Comparison of ENCODE assay signal across 11 mouse cellular contexts in the genomic region with DNA sequence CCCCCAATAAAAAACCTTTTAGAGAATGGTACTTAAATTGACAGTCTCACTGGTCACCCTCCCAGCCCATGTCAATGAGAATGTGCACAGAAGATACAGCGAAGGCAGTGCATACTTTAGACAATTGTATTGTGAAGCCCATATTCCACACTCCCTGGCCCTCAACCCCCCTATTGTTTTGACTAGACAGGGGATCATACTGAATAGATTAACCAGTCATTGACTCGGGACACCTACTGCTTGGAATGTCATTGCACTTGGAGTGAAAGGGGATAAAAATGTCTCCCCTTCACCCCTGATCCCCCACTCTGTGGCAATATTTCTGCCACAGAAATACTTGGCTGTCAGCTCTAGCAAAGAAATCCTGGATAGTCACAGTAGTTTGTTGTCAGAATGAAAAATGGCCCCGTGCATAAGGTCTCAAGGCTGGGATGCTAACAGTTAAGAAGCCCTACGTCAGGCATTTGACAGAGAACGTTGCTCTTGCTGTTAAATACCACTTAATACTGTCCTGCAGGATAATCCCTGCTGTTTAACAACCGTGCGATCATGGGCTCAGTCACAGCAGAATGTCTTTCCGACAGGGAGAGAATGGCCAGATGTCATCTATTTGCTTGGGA.
DNase-seq lines count a peak whose midpoint lies in the region; ATAC-seq and TF ChIP-seq lines count a peak whose summit lies in the region.
"Had no signal": no experiment of that assay in that cellular context is flagged by ENCODE, and none has a peak within 500 bp of the region (broad histone marks: within the 10 kb centered on the region; RNA-seq: fewer than 3 reads in every experiment).

No protein-coding gene starts in this region.

- H3K36me3 ChIP-seq in heart, embryonic 12.5 days: no peaks in the 10 kb centered on the region
- H3K36me3 ChIP-seq in hindbrain, postnatal 0 days (ENCODE audit: insufficient read depth, low read length): no peaks in the 10 kb centered on the region
- H3K36me3 ChIP-seq in neural tube, embryonic 12.5 days: no peaks in the 10 kb centered on the region

- no peak for ATAC-seq in heart, embryonic 12.5 days (ENCODE audit: insufficient number of reproducible peaks, low FRiP score)
- no peak for ATAC-seq in hindbrain, postnatal 0 days
- ATAC-seq in neural tube, embryonic 12.5 days (ENCODE audit: low FRiP score, low read depth): peak; percentile 78

- DNase-seq in heart, adult 9 months (ENCODE audit: low spot score in 2 of 2): no peak
- peak; percentile 72 for DNase-seq in embryo, embryonic 11.5 days (ENCODE audit: low read depth, low spot score)
- DNase-seq in hindbrain, postnatal 0 days (ENCODE audit: low spot score): peak; percentile 33
- no peak for DNase-seq in left cerebral cortex, adult 11 months (ENCODE audit: low spot score)
- DNase-seq in frontal cortex, postnatal 25 days (ENCODE audit: low spot score in 2 of 2): no peak
- no peak for DNase-seq in gastrocnemius, postnatal 10 days
- DNase-seq: adrenal gland, adult 8-10 months; thymus, adult 18-20 months had no signal

- 21% methylated on average over 8 of the region's 8 CpGs for WGBS in heart, embryonic 12.5 days
- 6% methylated on average over 8 of the region's 8 CpGs for WGBS in hindbrain, postnatal 0 days
- 2% methylated on average over 8 of the region's 8 CpGs for WGBS in neural tube, embryonic 12.5 days

- no peak for TF ChIP-seq CTCF in hindbrain, postnatal 0 days (IDR thresholded peaks at IDR 0.05; ENCODE audit: low read depth)

- no peak overlapping the region for H3K27ac ChIP-seq in heart, embryonic 12.5 days (ENCODE audit: poor library complexity, severe bottlenecking)
- H3K27ac ChIP-seq in hindbrain, postnatal 0 days: no peak overlapping the region
- no peak overlapping the region for H3K27ac ChIP-seq in neural tube, embryonic 12.5 days
- H3K27ac ChIP-seq: kidney, postnatal 0 days had no signal

- no peaks in the 10 kb centered on the region for H3K9me3 ChIP-seq in heart, embryonic 12.5 days (replicated peaks)
- H3K9me3 ChIP-seq in hindbrain, postnatal 0 days (ENCODE audit: low read length): no peaks in the 10 kb centered on the region
- no peaks in the 10 kb centered on the region for H3K9me3 ChIP-seq in neural tube, embryonic 12.5 days

- H3K9ac ChIP-seq in heart, embryonic 12.5 days: no peak overlapping the region
- no peak overlapping the region for H3K9ac ChIP-seq in hindbrain, postnatal 0 days (replicated peaks; ENCODE audit: low read length)
- no peak overlapping the region for H3K9ac ChIP-seq in neural tube, embryonic 12.5 days

- H3K4me2 ChIP-seq in heart, embryonic 12.5 days: peak overlapping the region; percentile 14; the same call in 1 of the 2 replicates
- 0 out of 2 replicates have a peak overlapping the region, but pooled peaks have one; percentile 18 for H3K4me2 ChIP-seq in hindbrain, postnatal 0 days (ENCODE audit: low read depth, low read length)
- H3K4me2 ChIP-seq in neural tube, embryonic 12.5 days (replicated peaks): peak overlapping the region; percentile 7; the same call in 1 of the 2 replicates

- no peaks in the 10 kb centered on the region for H3K27me3 ChIP-seq in heart, embryonic 12.5 days (replicated peaks)
- no peaks in the 10 kb centered on the region for H3K27me3 ChIP-seq in hindbrain, postnatal 0 days (ENCODE audit: insufficient read depth, low read length)
- no peaks in the 10 kb centered on the region; the same call in 1 of the 2 replicates for H3K27me3 ChIP-seq in neural tube, embryonic 12.5 days (replicated peaks)

- H3K4me1 ChIP-seq in heart, embryonic 12.5 days (replicated peaks): no peaks in the 10 kb centered on the region
- H3K4me1 ChIP-seq in hindbrain, postnatal 0 days (ENCODE audit: insufficient read depth, low read length): no peaks in the 10 kb centered on the region; the same call in 1 of the 2 replicates
- H3K4me1 ChIP-seq in neural tube, embryonic 12.5 days: peaks cover 9% of the 10 kb centered on the region; the same call in 1 of the 2 replicates

- H3K4me3 ChIP-seq in heart, embryonic 12.5 days: no peak overlapping the region
- no peak overlapping the region for H3K4me3 ChIP-seq in hindbrain, postnatal 0 days (ENCODE audit: low read length)
- no peak overlapping the region for H3K4me3 ChIP-seq in neural tube, embryonic 12.5 days

Comparison
In these comparisons a context has a peak if more than half of its experiments do, and no peak if none do; other contexts are left out.
1. DNase-seq: peak in embryo, embryonic 11.5 days (single experiment) and hindbrain, postnatal 0 days (single experiment); none in heart, adult 9 months (0 of 2), left cerebral cortex, adult 11 months (single experiment), frontal cortex, postnatal 25 days (0 of 2) and gastrocnemius, postnatal 10 days (single experiment).
2. Peak in every context shown above with its lines, with median percentiles within 50 percentile points of each other: H3K4me2 ChIP-seq.